In genomic region chr14:49514137-49514536, GRCm38 (mm10) we compare ENCODE assay signal across 16 mouse cellular contexts. TPM values are rescaled to one million over a fixed set of nuclear protein-coding genes. Genes with fewer than 3 reads are reported as not detected.
"Had no signal": no experiment of that assay in that cellular context is flagged by ENCODE, and none has a peak within 500 bp of the region (broad histone marks: within the 10 kb centered on the region; RNA-seq: fewer than 3 reads in every experiment).

No protein-coding gene starts in this region.

- H3K4me1 ChIP-seq: limb, embryonic 15.5 days; liver, embryonic 12.5 days; lung, embryonic 15.5 days; midbrain, embryonic 12.5 days had no signal

- H3K36me3 ChIP-seq: limb, embryonic 15.5 days; liver, embryonic 12.5 days; lung, embryonic 15.5 days; midbrain, embryonic 12.5 days had no signal

- ATAC-seq: liver, embryonic 12.5 days; midbrain, embryonic 16.5 days had no signal

- H3K4me2 ChIP-seq: limb, embryonic 15.5 days; liver, embryonic 12.5 days; lung, embryonic 15.5 days; midbrain, embryonic 12.5 days had no signal

- H3K27me3 ChIP-seq: limb, embryonic 15.5 days; liver, embryonic 12.5 days; lung, embryonic 15.5 days; midbrain, embryonic 12.5 days had no signal

- H3K9me3 ChIP-seq: limb, embryonic 15.5 days; liver, embryonic 12.5 days; lung, embryonic 15.5 days; midbrain, embryonic 12.5 days had no signal

- DNase-seq: kidney, postnatal 25 days; lung, postnatal 14 days; right cerebral cortex, adult 18-20 months; right cerebral cortex, postnatal 25 days; thymus, postnatal 36 days had no signal

- H3K9ac ChIP-seq: limb, embryonic 15.5 days; liver, embryonic 12.5 days; lung, embryonic 15.5 days; midbrain, embryonic 12.5 days had no signal

- H3K4me3 ChIP-seq: limb, embryonic 15.5 days; liver, embryonic 12.5 days; lung, embryonic 15.5 days; midbrain, embryonic 12.5 days had no signal

- H3K27ac ChIP-seq: limb, embryonic 15.5 days; liver, embryonic 12.5 days; lung, embryonic 15.5 days; midbrain, embryonic 12.5 days had no signal

RNA-seq across cellular contexts. Expression of gene Slc35f4, which starts 11.7 kb away (rescaled TPM):
- total RNA-seq: megakaryocyte-erythroid progenitor cell, adult 5-6 weeks had no signal
- polyA plus RNA-seq: kidney, embryonic 16.5 days; limb, embryonic 11.5 days; limb, embryonic 15.5 days; liver, embryonic 16.5 days; lung, embryonic 15.5 days; small intestine, adult 2 months; thymus, postnatal 0 days had no signal
